In genomic region chr4:31833828-31834227, GRCm38 (mm10) we compare ENCODE assay signal across 11 mouse cellular contexts.
"Had no signal": no experiment of that assay in that cellular context is flagged by ENCODE, and none has a peak within 500 bp of the region (broad histone marks: within the 10 kb centered on the region; RNA-seq: fewer than 3 reads in every experiment).

No protein-coding gene starts in this region.

- H3K4me3 ChIP-seq: layer of hippocampus, adult 2 months; midbrain, embryonic 12.5 days; stomach, embryonic 15.5 days had no signal

- H3K9me3 ChIP-seq: midbrain, embryonic 12.5 days; stomach, embryonic 15.5 days had no signal

- ATAC-seq: lung, postnatal 0 days had no signal

- H3K27ac ChIP-seq: layer of hippocampus, adult 2 months; liver, embryonic 14.5 days; midbrain, embryonic 12.5 days; stomach, embryonic 15.5 days had no signal

- H3K4me1 ChIP-seq: stomach, embryonic 15.5 days had no signal

- H3K9ac ChIP-seq: liver, embryonic 14.5 days; midbrain, embryonic 12.5 days; stomach, embryonic 15.5 days had no signal

- H3K36me3 ChIP-seq: midbrain, embryonic 12.5 days; stomach, embryonic 15.5 days had no signal

- DNase-seq: kidney, adult 18-20 months; kidney, postnatal 36 days; lung, adult 18-20 months; lung, postnatal 36 days; right cerebral cortex, postnatal 14 days; thymus, postnatal 4 days had no signal

- H3K4me2 ChIP-seq: midbrain, embryonic 12.5 days; stomach, embryonic 15.5 days had no signal

- H3K27me3 ChIP-seq: stomach, embryonic 15.5 days had no signal
